Mouse (Mus musculus) CH12.LX (cell line): ENCODE data around the gene C5ar1. TPM values are rescaled to one million over a fixed set of nuclear protein-coding genes. Genes with fewer than 3 reads are reported as not detected.

Experiments
- DNase-seq: peaks from one replicate; pipeline ENCODE4 v3.0.0-alpha.2; 2013; ENCODE audit errors: extremely low read depth
- H3K27ac ChIP-seq: 2 replicates; pipeline ENCODE4 v1.5.1; 2012; ENCODE audit warnings: low read depth, mild to moderate bottlenecking, control low read depth, moderate library complexity; ENCODE audit not compliant: insufficient read depth
- H3K27me3 ChIP-seq: replicated peaks from 2 replicates; pipeline ENCODE3; 2012; ENCODE audit warnings: inconsistent platforms
- H3K36me3 ChIP-seq, 2 experiments: replicated peaks in 1 of 2; 2 replicates each; pipeline versions ENCODE3 to v1.6.1; 2012; ENCODE audit warnings: inconsistent platforms in 1 of 2, low read length in 1 of 2, mild to moderate bottlenecking in 1 of 2, mixed read lengths in 1 of 2, moderate library complexity in 1 of 2; ENCODE audit not compliant: control insufficient read depth in 1 of 2, insufficient read depth in 1 of 2
- H3K4me1 ChIP-seq, 2 experiments: 2 replicates each; pipeline ENCODE4 v1.6.1; 2012; ENCODE audit warnings: inconsistent platforms in 1 of 2, moderate library complexity in 1 of 2; ENCODE audit not compliant: insufficient read depth in 2 of 2, control insufficient read depth in 1 of 2
- H3K4me2 ChIP-seq: 2 replicates; pipeline ENCODE4 v1.6.1; 2012; ENCODE audit warnings: low read depth, mild to moderate bottlenecking, control low read depth; ENCODE audit not compliant: poor library complexity, insufficient read depth, severe bottlenecking
- H3K4me3 ChIP-seq, 3 experiments: fragments of 150-350 bp in 1 of 3; sonication (generic) in 1 of 3; replicated peaks in 1 of 3; 2 replicates each; pipeline versions ENCODE3 to v1.5.1; 2011 to 2012; ENCODE audit warnings: low read depth in 2 of 3, low read length in 2 of 3, mild to moderate bottlenecking in 2 of 3, moderate library complexity in 2 of 3, control low read depth in 1 of 3, improper control_type of control experiment in 1 of 3, inconsistent platforms in 1 of 3, mixed read lengths in 1 of 3; ENCODE audit not compliant: poor library complexity in 1 of 3
- H3K79me2 ChIP-seq: replicated peaks from 2 replicates; pipeline ENCODE4 v1.6.1; 2012; ENCODE audit warnings: mild to moderate bottlenecking, moderate library complexity; ENCODE audit not compliant: control insufficient read depth, poor library complexity, insufficient read depth, severe bottlenecking; ENCODE audit errors: extremely low read depth
- H3K9ac ChIP-seq: 2 replicates; pipeline ENCODE4 v1.6.1; 2012; ENCODE audit warnings: low read depth, mild to moderate bottlenecking, control low read depth, moderate library complexity; ENCODE audit not compliant: insufficient read depth
- H3K9me3 ChIP-seq: replicated peaks from 2 replicates; pipeline ENCODE3; 2012; ENCODE audit warnings: low read length, inconsistent platforms, mixed read lengths
- CTCF ChIP-seq, 2 experiments: IDR thresholded peaks in 1 of 2; conservative IDR thresholded peaks in 1 of 2; 2 replicates each; pipeline ENCODE4 v1.5.1; 2011 to 2012; ENCODE audit warnings: low read depth in 2 of 2, low read length in 2 of 2, improper control_type of control experiment in 1 of 2, inconsistent platforms in 1 of 2, mild to moderate bottlenecking in 1 of 2, moderate library complexity in 1 of 2
- ETS1 ChIP-seq: conservative IDR thresholded peaks from 2 replicates; pipeline ENCODE4 v1.6.1; 2012; ENCODE audit warnings: low read depth, mild to moderate bottlenecking, inconsistent platforms, low read length, improper control_type of control experiment, moderate library complexity
- IRF4 ChIP-seq: IDR thresholded peaks from 2 replicates; pipeline ENCODE4 v1.6.1; 2014; ENCODE audit warnings: low read depth, mild to moderate bottlenecking, inconsistent platforms, low read length, improper control_type of control experiment
- MAZ ChIP-seq: IDR thresholded peaks from 2 replicates; pipeline ENCODE4 v1.6.1; 2012; ENCODE audit warnings: low read depth, mild to moderate bottlenecking, inconsistent platforms, low read length, improper control_type of control experiment, moderate library complexity
- MEF2A ChIP-seq: IDR thresholded peaks from 2 replicates; pipeline ENCODE4 v1.6.1; 2014; ENCODE audit warnings: low read depth, mild to moderate bottlenecking, inconsistent platforms, low read length, improper control_type of control experiment, borderline replicate concordance
- MXI1 ChIP-seq: IDR thresholded peaks from 2 replicates; pipeline ENCODE4 v1.6.1; 2011; ENCODE audit warnings: mild to moderate bottlenecking, low read depth, low read length, improper control_type of control experiment
- PAX5 ChIP-seq: IDR thresholded peaks from 2 replicates; pipeline ENCODE4 v1.6.1; 2012; ENCODE audit warnings: low read length, inconsistent platforms, mixed read lengths
- RAD21 ChIP-seq: IDR thresholded peaks from 2 replicates; pipeline ENCODE4 v1.6.1; 2011; ENCODE audit warnings: low read depth, mild to moderate bottlenecking, low read length, improper control_type of control experiment, moderate library complexity
- RCOR1 ChIP-seq: conservative IDR thresholded peaks from 2 replicates; pipeline ENCODE4 v1.6.1; 2012; ENCODE audit warnings: low read depth, mild to moderate bottlenecking, inconsistent platforms, low read length, improper control_type of control experiment
- SMC3 ChIP-seq: IDR thresholded peaks from 2 replicates; pipeline ENCODE4 v1.6.1; 2011; ENCODE audit warnings: low read depth, low read length, improper control_type of control experiment
- ZC3H11A ChIP-seq: IDR thresholded peaks from 2 replicates; pipeline ENCODE4 v1.6.1; 2012; ENCODE audit warnings: low read depth, mild to moderate bottlenecking, inconsistent platforms, low read length, improper control_type of control experiment
- ZNF384 ChIP-seq: IDR thresholded peaks from 2 replicates; pipeline ENCODE4 v1.6.1; 2012; ENCODE audit warnings: low read depth, low read length, improper control_type of control experiment, inconsistent platforms
- dilution Hi-C: fragments of 300-500 bp; cut with MboI; formaldehyde crosslinking; loops from 2 replicates; pipeline ENCODE4 v1.14.3; 2020; ENCODE audit warnings: low sequenced_read_pairs; ENCODE audit not compliant: extremely low pct_unique_long_range_greater_than_20kb, extremely low pct_ligation_motif_present
- in situ Hi-C: fragments of 300-500 bp; cut with MboI; formaldehyde crosslinking; loops from 3 replicates; pipeline ENCODE4 v1.14.3; 2019; ENCODE audit warnings: low sequenced_read_pairs, low pct_ligation_motif_present, low pct_unique_long_range_greater_than_20kb, mixed read lengths
- polyA plus RNA-seq: library from polyadenylated mRNA; unstranded; fragments of >175 nt; gene quantifications from 2 replicates; pipeline ENCODE4 v1.2.1, GENCODE M21; 2012; ENCODE audit warnings: low read depth; ENCODE audit not compliant: insufficient read length
- total RNA-seq, 2 experiments: library from RNA; depleted of rRNA; stranded (reverse); fragments of 300-350 nt in 1 of 2; fragments of >200 nt in 1 of 2; gene quantifications; 2 replicates each; pipeline ENCODE4 v1.2.3; 2012 to 2014

Gene C5ar1
- total and polyA plus RNA-seq, 3 experiments, result not detected

- dilution Hi-C loops, result no loop called here
- Histone ChIP-seq H3K4me3 (no peak overlapping the region), H3K27ac (no peak overlapping the region)
These were observed 3.9 kb upstream of the C5ar1 start for GRCm38 (mm10) chr7:16263015-16263787.

DNA sequence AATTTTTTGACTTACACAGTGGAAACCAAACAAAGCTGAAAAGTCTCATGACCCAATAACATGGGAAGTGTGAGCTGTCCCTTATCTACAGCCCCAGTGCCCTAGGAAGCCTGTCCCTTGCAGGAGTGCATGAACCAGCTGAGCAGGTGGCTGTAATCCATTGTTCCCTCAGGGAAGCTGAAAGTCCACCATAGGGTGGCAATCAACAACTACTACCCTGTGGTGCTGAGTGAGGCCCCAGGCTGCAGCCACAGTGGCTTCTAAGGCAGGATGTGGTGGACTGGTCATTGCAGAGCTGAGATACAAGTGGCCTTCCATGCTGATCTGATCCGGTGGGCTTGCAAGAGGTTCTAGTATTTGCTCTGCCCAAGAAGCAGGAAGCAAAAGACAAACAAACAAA lies 1.8 kb upstream of the C5ar1 start:
- in situ Hi-C loops, result loop anchor here (25.0 kb wide), 1 partner anchor 199 kb away; the partner anchor contains the start of gene Zfp541
- H3K4me3 ChIP-seq, result no peak overlapping the region
- peaks cover 4 to 16% of the 10 kb centered on the region in 2 experiments; a peak in 3 of 4 replicates for H3K4me1 ChIP-seq
- H3K36me3 ChIP-seq, result no peaks in the 10 kb centered on the region
- no peaks in the 10 kb centered on the region for H3K9me3 ChIP-seq
- no peak for TF ChIP-seq ETS1
- TF ChIP-seq MEF2A, result no peak
- TF ChIP-seq PAX5, result no peak
- no peaks in the 10 kb centered on the region for H3K79me2 ChIP-seq
- H3K27me3 ChIP-seq, result no peaks in the 10 kb centered on the region
- no peak overlapping the region for H3K4me2 ChIP-seq
- no peak for DNase-seq
- no peak overlapping the region for H3K27ac ChIP-seq
- no peak overlapping the region for H3K9ac ChIP-seq
- dilution Hi-C loops, result no loop called here

More at GRCm38 (mm10) chr7:16263015-16263787, 3.9 kb upstream of the C5ar1 start:
- peak; percentile 87 for DNase-seq
- Histone ChIP-seq H3K27me3 (no peaks in the 10 kb centered on the region), H3K4me1 (peaks cover 4 to 9% of the 10 kb centered on the region in 2 experiments; a peak in 3 of 4 replicates), H3K4me2 (no peak overlapping the region), H3K9me3 (no peaks in the 10 kb centered on the region), H3K79me2 (no peaks in the 10 kb centered on the region), H3K9ac (no peak overlapping the region), H3K36me3 (no peaks in the 10 kb centered on the region)
- in situ Hi-C loops, result loop anchor here (25.0 kb wide), 1 partner anchor 201 kb away; the partner anchor contains the start of gene Zfp541
- TF ChIP-seq RAD21 (peak; percentile 82), ZNF384 (peak; percentile 6), ZC3H11A (peak; percentile 15; the same call in 1 of the 2 replicates), RCOR1 (no peak), MXI1 (no peak), SMC3 (peak; percentile 87), MAZ (0 out of 2 replicates have a peak, but pooled peaks have one; percentile 58), CTCF (conservative IDR thresholded peaks at IDR 0.05 in 1 of 2, IDR thresholded peaks at IDR 0.05 in 1 of 2; ENCODE audit: low read depth in 2 of 2, low read length in 2 of 2) (peak; percentile 67 to 90), IRF4 (0 out of 2 replicates have a peak, but pooled peaks have one; percentile 25)
